Mouse (Mus musculus): ENCODE data around the gene Klk11.

The Klk11 gene

GRCm38 (mm10) chr7:43796355-43796754, 22.0 kb downstream of the Klk11 start:
- no peak for DNase-seq (ENCODE audit: low read depth, low spot score)

GRCm38 (mm10) chr7:43797333-43797769, 22.9 kb downstream of the Klk11 start, which contains the start of gene Klk8:
Gene Klk8 (plus strand): TSS chr7:43797577.
- DNase-seq (ENCODE audit: low read depth, low spot score) = no peak

GRCm38 (mm10) chr7:43797844-43798462, 23.5 kb downstream of the Klk11 start:
- DNase-seq (ENCODE audit: low read depth, low spot score) = no peak

GRCm38 (mm10) chr7:43799876-43800275, 25.5 kb downstream of the Klk11 start:
- DNase-seq (ENCODE audit: low read depth, low spot score) = no peak

- DNase-seq (ENCODE audit: low read depth, low spot score) = no peak
These were observed 36.6 kb downstream of the Klk11 start, which contains the start of gene Klk7 for GRCm38 (mm10) chr7:43810994-43811393. Gene Klk7 (plus strand): TSS chr7:43811294.

GRCm38 (mm10) chr7:43815211-43815610, 40.8 kb downstream of the Klk11 start:
- no peak for DNase-seq (ENCODE audit: low read depth, low spot score)

GRCm38 (mm10) chr7:43816746-43817145, 42.3 kb downstream of the Klk11 start:
- no peak for DNase-seq (ENCODE audit: low read depth, low spot score)

- no peak for DNase-seq (ENCODE audit: low read depth, low spot score)
These were observed 47.2 kb downstream of the Klk11 start for GRCm38 (mm10) chr7:43821581-43821980.

GRCm38 (mm10) chr7:43824199-43824598, 49.8 kb downstream of the Klk11 start, which contains the start of gene Klk6:
Gene Klk6 (plus strand): TSS chr7:43824499.
- no peak for DNase-seq (ENCODE audit: low read depth, low spot score)

GRCm38 (mm10) chr7:43826056-43826455, 51.7 kb downstream of the Klk11 start:
- no peak for DNase-seq (ENCODE audit: low read depth, low spot score)

- DNase-seq (ENCODE audit: low read depth, low spot score) = no peak
These were observed 53.3 kb downstream of the Klk11 start for GRCm38 (mm10) chr7:43827706-43828105.
